Comparison of ENCODE assay signal across 25 mouse cellular contexts in the genomic region with DNA sequence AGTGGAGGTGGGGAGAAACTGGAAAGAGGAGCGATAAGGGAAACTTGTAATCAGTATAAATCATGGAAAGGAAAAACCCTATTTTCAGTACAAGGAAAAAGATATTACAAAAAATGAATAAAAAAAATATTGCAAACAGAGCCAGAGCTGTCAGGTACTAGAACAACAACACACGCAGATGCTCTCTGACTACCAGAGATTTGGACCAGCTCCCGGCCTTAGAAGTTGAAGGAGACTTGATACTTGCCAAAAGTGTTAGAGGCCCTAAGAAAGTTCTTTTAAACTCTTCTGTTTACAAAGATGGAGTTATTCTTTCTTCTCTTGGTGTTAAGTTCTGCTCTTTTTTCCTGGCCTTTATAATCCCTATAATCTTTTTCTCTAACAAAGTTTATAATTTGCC.
DNase-seq lines count a peak whose midpoint lies in the region; ATAC-seq and TF ChIP-seq lines count a peak whose summit lies in the region.
"Had no signal": no experiment of that assay in that cellular context is flagged by ENCODE, and none has a peak within 500 bp of the region (broad histone marks: within the 10 kb centered on the region; RNA-seq: fewer than 3 reads in every experiment).

No protein-coding gene starts in this region.

- no peak for TF ChIP-seq EP300 in lung, postnatal 0 days (IDR thresholded peaks at IDR 0.05)

- H3K9ac ChIP-seq in embryonic facial prominence, embryonic 14.5 days (ENCODE audit: low read depth, low read length), result no peak overlapping the region
- H3K9ac ChIP-seq in kidney, embryonic 16.5 days (replicated peaks; ENCODE audit: low read length), result no peak overlapping the region
- no peak overlapping the region for H3K9ac ChIP-seq in lung, postnatal 0 days (replicated peaks; ENCODE audit: low read depth)
- no peak overlapping the region for H3K9ac ChIP-seq in midbrain, embryonic 15.5 days
- H3K9ac ChIP-seq: embryonic facial prominence, embryonic 15.5 days; forebrain, embryonic 13.5 days; heart, embryonic 12.5 days; hindbrain, embryonic 13.5 days; kidney, embryonic 15.5 days; liver, embryonic 15.5 days; midbrain, embryonic 12.5 days; neural tube, embryonic 13.5 days had no signal

- no peak for ATAC-seq in embryonic facial prominence, embryonic 14.5 days (ENCODE audit: low read depth)
- ATAC-seq in kidney, embryonic 16.5 days (ENCODE audit: low FRiP score, low TSS enrichment), result no peak
- no peak for ATAC-seq in lung, postnatal 0 days
- ATAC-seq in midbrain, embryonic 15.5 days (replicated peaks), result no peak
- ATAC-seq: forebrain, embryonic 13.5 days; intestine, embryonic 16.5 days had no signal

- no peaks in the 10 kb centered on the region for H3K4me1 ChIP-seq in embryonic facial prominence, embryonic 14.5 days (ENCODE audit: control insufficient read depth, insufficient read depth, low read length)
- no peaks in the 10 kb centered on the region for H3K4me1 ChIP-seq in embryonic facial prominence, embryonic 10.5 days
- no peaks in the 10 kb centered on the region for H3K4me1 ChIP-seq in kidney, adult 2 months (ENCODE audit: control insufficient read depth, insufficient read depth, low read length)
- H3K4me1 ChIP-seq in kidney, embryonic 16.5 days (ENCODE audit: insufficient read depth, low read length), result no peaks in the 10 kb centered on the region
- no peaks in the 10 kb centered on the region for H3K4me1 ChIP-seq in lung, postnatal 0 days (ENCODE audit: insufficient read depth, low read depth, low read length)
- H3K4me1 ChIP-seq in lung, adult 2 months (ENCODE audit: control insufficient read depth, insufficient read depth, low read length), result no peaks in the 10 kb centered on the region
- H3K4me1 ChIP-seq in midbrain, embryonic 15.5 days, result no peaks in the 10 kb centered on the region
- H3K4me1 ChIP-seq: embryonic facial prominence, embryonic 15.5 days; forebrain, embryonic 13.5 days; heart, embryonic 12.5 days; hindbrain, embryonic 13.5 days; kidney, embryonic 15.5 days; liver, embryonic 15.5 days; megakaryocyte, embryonic 14.5 days; midbrain, embryonic 12.5 days; neural tube, embryonic 13.5 days had no signal

- no peak overlapping the region for H3K27ac ChIP-seq in embryonic facial prominence, embryonic 14.5 days (replicated peaks; ENCODE audit: low read depth, low read length)
- H3K27ac ChIP-seq in embryonic facial prominence, embryonic 10.5 days (replicated peaks), result no peak overlapping the region
- no peak overlapping the region for H3K27ac ChIP-seq in kidney, adult 2 months (ENCODE audit: insufficient read depth, low read depth, low read length)
- no peak overlapping the region for H3K27ac ChIP-seq in kidney, embryonic 16.5 days (ENCODE audit: low read length)
- H3K27ac ChIP-seq in lung, postnatal 0 days (ENCODE audit: low read length), result no peak overlapping the region
- H3K27ac ChIP-seq in midbrain, embryonic 15.5 days, result no peak overlapping the region
- H3K27ac ChIP-seq: embryonic facial prominence, embryonic 15.5 days; forebrain, embryonic 13.5 days; hindbrain, embryonic 13.5 days; kidney, embryonic 15.5 days; liver, embryonic 15.5 days; midbrain, embryonic 12.5 days; neural tube, embryonic 13.5 days had no signal

- H3K36me3 ChIP-seq in embryonic facial prominence, embryonic 14.5 days (ENCODE audit: control insufficient read depth, insufficient read depth, low read length), result no peaks in the 10 kb centered on the region
- H3K36me3 ChIP-seq in embryonic facial prominence, embryonic 10.5 days (replicated peaks), result no peaks in the 10 kb centered on the region
- H3K36me3 ChIP-seq in kidney, adult 2 months (ENCODE audit: control insufficient read depth, insufficient read depth, low read length), result no peaks in the 10 kb centered on the region
- H3K36me3 ChIP-seq in kidney, embryonic 16.5 days (ENCODE audit: insufficient read depth, low read length), result no peaks in the 10 kb centered on the region
- no peaks in the 10 kb centered on the region for H3K36me3 ChIP-seq in lung, postnatal 0 days (ENCODE audit: insufficient read depth, low read length)
- H3K36me3 ChIP-seq in midbrain, embryonic 15.5 days (replicated peaks), result no peaks in the 10 kb centered on the region
- H3K36me3 ChIP-seq: embryonic facial prominence, embryonic 15.5 days; G1E; heart, embryonic 12.5 days; hindbrain, embryonic 13.5 days; kidney, embryonic 15.5 days; liver, embryonic 15.5 days; midbrain, embryonic 12.5 days; neural tube, embryonic 13.5 days had no signal

- TF ChIP-seq POLR2A in kidney, adult 2 months (IDR thresholded peaks at IDR 0.05; ENCODE audit: low read depth, low read length), result no peak
- no peak for TF ChIP-seq POLR2A in lung, adult 2 months (IDR thresholded peaks at IDR 0.05; ENCODE audit: borderline replicate concordance, extremely low read depth, low read depth, low read length)

- H3K4me2 ChIP-seq in embryonic facial prominence, embryonic 14.5 days (ENCODE audit: low read depth, low read length), result no peak overlapping the region
- no peak overlapping the region for H3K4me2 ChIP-seq in kidney, embryonic 16.5 days (replicated peaks; ENCODE audit: low read depth, low read length)
- H3K4me2 ChIP-seq in lung, postnatal 0 days (replicated peaks; ENCODE audit: low read depth, low read length), result no peak overlapping the region
- no peak overlapping the region for H3K4me2 ChIP-seq in midbrain, embryonic 15.5 days
- H3K4me2 ChIP-seq: embryonic facial prominence, embryonic 15.5 days; forebrain, embryonic 13.5 days; heart, embryonic 12.5 days; hindbrain, embryonic 13.5 days; kidney, embryonic 15.5 days; liver, embryonic 15.5 days; midbrain, embryonic 12.5 days; neural tube, embryonic 13.5 days had no signal

- peak; percentile 62 for DNase-seq in embryonic facial prominence, embryonic 14.5 days (ENCODE audit: low spot score)
- no peak for DNase-seq in embryonic facial prominence, embryonic 10.5 days (ENCODE audit: low spot score)
- DNase-seq in kidney, adult 2 months, result peak; percentile 2
- DNase-seq in lung, postnatal 0 days (ENCODE audit: low spot score), result peak; percentile 6
- no peak for DNase-seq in lung, adult 2 months
- DNase-seq in lung, postnatal 36 days, result peak; percentile 28
- DNase-seq: adrenal gland, adult 8-10 months; cerebellum, adult 11 months; cerebellum, adult 9-11 months; heart, adult 18-20 months; heart, postnatal 4 days; thymus, postnatal 14 days had no signal

- WGBS in embryonic facial prominence, embryonic 14.5 days, result 73% methylated on average over 3 of the region's 3 CpGs
- WGBS in embryonic facial prominence, embryonic 10.5 days, result 91% methylated on average over 3 of the region's 3 CpGs
- WGBS in kidney, adult 2 months, result 64% methylated on average over 3 of the region's 3 CpGs
- 83% methylated on average over 3 of the region's 3 CpGs for WGBS in kidney, embryonic 16.5 days
- 61% methylated on average over 3 of the region's 3 CpGs for whole genome bisulfite sequencing in lung, postnatal 0 days
- 71% methylated on average over 3 of the region's 3 CpGs for WGBS in lung, adult 2 months
- WGBS in midbrain, embryonic 15.5 days, result 91% methylated on average over 3 of the region's 3 CpGs

- no peak overlapping the region for H3K4me3 ChIP-seq in embryonic facial prominence, embryonic 14.5 days (ENCODE audit: low read depth, low read length)
- no peak overlapping the region for H3K4me3 ChIP-seq in embryonic facial prominence, embryonic 10.5 days
- no peak overlapping the region for H3K4me3 ChIP-seq in kidney, adult 2 months (ENCODE audit: insufficient read depth, low read depth, low read length)
- no peak overlapping the region for H3K4me3 ChIP-seq in kidney, embryonic 16.5 days (ENCODE audit: low read length)
- H3K4me3 ChIP-seq in lung, postnatal 0 days (ENCODE audit: low read depth, low read length), result no peak overlapping the region
- no peak overlapping the region for H3K4me3 ChIP-seq in lung, adult 2 months (replicated peaks; ENCODE audit: extremely low read depth, low read depth, low read length)
- no peak overlapping the region for H3K4me3 ChIP-seq in midbrain, embryonic 15.5 days
- H3K4me3 ChIP-seq: embryonic facial prominence, embryonic 15.5 days; forebrain, embryonic 13.5 days; heart, embryonic 12.5 days; hindbrain, embryonic 13.5 days; kidney, embryonic 15.5 days; liver, embryonic 15.5 days; megakaryocyte, embryonic 14.5 days; midbrain, embryonic 12.5 days; neural tube, embryonic 13.5 days had no signal

- no peaks in the 10 kb centered on the region for H3K27me3 ChIP-seq in embryonic facial prominence, embryonic 14.5 days (replicated peaks; ENCODE audit: control insufficient read depth, insufficient read depth, low read length)
- no peaks in the 10 kb centered on the region for H3K27me3 ChIP-seq in embryonic facial prominence, embryonic 10.5 days (replicated peaks; ENCODE audit: low read depth, poor library complexity, severe bottlenecking)
- no peaks in the 10 kb centered on the region for H3K27me3 ChIP-seq in kidney, adult 2 months (replicated peaks; ENCODE audit: control insufficient read depth, insufficient read depth, low read length)
- H3K27me3 ChIP-seq in kidney, embryonic 16.5 days (ENCODE audit: insufficient read depth, low read length), result no peaks in the 10 kb centered on the region
- no peaks in the 10 kb centered on the region for H3K27me3 ChIP-seq in lung, postnatal 0 days (replicated peaks; ENCODE audit: insufficient read depth, low read length)
- H3K27me3 ChIP-seq in midbrain, embryonic 15.5 days (replicated peaks), result no peaks in the 10 kb centered on the region
- H3K27me3 ChIP-seq: embryonic facial prominence, embryonic 15.5 days; forebrain, embryonic 13.5 days; heart, embryonic 12.5 days; hindbrain, embryonic 13.5 days; kidney, embryonic 15.5 days; liver, embryonic 15.5 days; megakaryocyte, embryonic 14.5 days; midbrain, embryonic 12.5 days; neural tube, embryonic 13.5 days had no signal

- TF ChIP-seq CTCF in kidney, adult 2 months (conservative IDR thresholded peaks at IDR 0.05; ENCODE audit: insufficient read depth, insufficient read length, low read depth, low read length), result no peak
- TF ChIP-seq CTCF in lung, postnatal 0 days (IDR thresholded peaks at IDR 0.05), result no peak
- no peak for TF ChIP-seq CTCF in lung, adult 2 months (IDR thresholded peaks at IDR 0.05; ENCODE audit: insufficient read depth, low read length)

- no peaks in the 10 kb centered on the region for H3K9me3 ChIP-seq in embryonic facial prominence, embryonic 14.5 days (ENCODE audit: control insufficient read depth, low read length)
- no peaks in the 10 kb centered on the region for H3K9me3 ChIP-seq in embryonic facial prominence, embryonic 10.5 days
- H3K9me3 ChIP-seq in kidney, embryonic 16.5 days (ENCODE audit: low read length), result no peaks in the 10 kb centered on the region
- H3K9me3 ChIP-seq in lung, postnatal 0 days (ENCODE audit: low read length), result no peaks in the 10 kb centered on the region
- H3K9me3 ChIP-seq in midbrain, embryonic 15.5 days, result no peaks in the 10 kb centered on the region
- H3K9me3 ChIP-seq: embryonic facial prominence, embryonic 15.5 days; forebrain, embryonic 13.5 days; G1E; heart, embryonic 12.5 days; hindbrain, embryonic 13.5 days; kidney, embryonic 15.5 days; liver, embryonic 15.5 days; megakaryocyte, embryonic 14.5 days; midbrain, embryonic 12.5 days; neural tube, embryonic 13.5 days had no signal

Comparison
In these comparisons a context has a peak if more than half of its experiments do, and no peak if none do; other contexts are left out.
1. DNase-seq: peak in embryonic facial prominence, embryonic 14.5 days (single experiment), kidney, adult 2 months (single experiment), lung, postnatal 0 days (single experiment) and lung, postnatal 36 days (single experiment); none in embryonic facial prominence, embryonic 10.5 days (single experiment) and lung, adult 2 months (single experiment).